Mouse (Mus musculus) lung, postnatal 4 days (tissue): ENCODE measurements at regions not wholly inside any gene's neighbourhood (a gene's known extent, or its start where the extent isn't known, plus 50 kb on each side); places are given as distances from the start of the nearest gene placed in this dataset.

Experiments
- DNase-seq, 2 experiments: peaks; one replicate each; pipeline ENCODE4 v3.0.0; 2021

DNA sequence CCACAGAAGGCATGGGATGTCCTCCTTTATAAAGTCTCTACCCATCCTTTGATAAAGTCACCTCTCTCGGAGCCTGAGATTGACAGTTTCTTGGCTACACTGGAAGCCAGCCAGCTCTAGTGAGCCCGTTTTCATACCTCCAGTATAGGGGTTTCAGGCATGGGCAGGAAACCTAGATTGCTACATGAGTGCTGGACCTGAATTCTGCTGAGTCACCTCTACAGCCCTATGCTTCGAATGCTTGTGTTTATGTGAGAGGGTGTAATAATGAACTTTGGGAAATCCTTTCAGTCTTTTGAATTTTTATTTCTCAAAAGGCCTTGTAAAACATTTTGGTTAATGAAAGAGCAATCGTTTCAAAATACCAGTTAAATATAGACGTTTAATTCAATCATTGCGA lies 53.5 kb upstream of the Itga4 start:
- no peak for DNase-seq
